Mouse (Mus musculus): ENCODE measurements around the gene Gng7. TPM values are rescaled to one million over a fixed set of nuclear protein-coding genes. Genes with fewer than 3 reads are reported as not detected.

The Gng7 gene
- total and polyA plus RNA-seq, 2 experiments from 2014 or later = 0.11 to 0.64 TPM

GRCm38 (mm10) chr10:80902273-80902940 is 112.3 kb downstream of the Gng7 start:
- H3K4me3 ChIP-seq (ENCODE audit: low read depth, low read length) = no peak overlapping the region
- WGBS = 93% methylated on average over 9 of the region's 9 CpGs
- H3K4me1 ChIP-seq (ENCODE audit: control insufficient read depth, insufficient read depth) = peaks cover 7% of the 10 kb centered on the region
- peaks cover 40% of the 10 kb centered on the region for H3K36me3 ChIP-seq (replicated peaks; ENCODE audit: control insufficient read depth, insufficient read depth, low read length)
- no peak for ATAC-seq (ENCODE audit: insufficient read depth, low read depth)
- no peak overlapping the region for H3K4me2 ChIP-seq (ENCODE audit: low read depth, low read length)
- no peak for DNase-seq (ENCODE audit: low spot score)
- no peak overlapping the region for H3K27ac ChIP-seq (ENCODE audit: low read depth)
- TF ChIP-seq CTCF (IDR thresholded peaks at IDR 0.05; ENCODE audit: low read depth) (no peak), EP300 (IDR thresholded peaks at IDR 0.05; ENCODE audit: low read depth) (no peak)
- no peaks in the 10 kb centered on the region for H3K9me3 ChIP-seq (replicated peaks; ENCODE audit: control insufficient read depth, low read length)
- H3K27me3 ChIP-seq (ENCODE audit: control insufficient read depth, insufficient read depth, low read length) = no peaks in the 10 kb centered on the region
- no peak overlapping the region for H3K9ac ChIP-seq (replicated peaks; ENCODE audit: low read depth, low read length)

GRCm38 (mm10) chr10:80901409-80902272 is 113.1 kb downstream of the Gng7 start:
- Histone ChIP-seq H3K27me3 (ENCODE audit: control insufficient read depth, insufficient read depth, low read length) (no peaks in the 10 kb centered on the region), H3K4me2 (ENCODE audit: low read depth, low read length) (peak overlapping the region; percentile 35; the same call in 1 of the 2 replicates), H3K36me3 (replicated peaks; ENCODE audit: control insufficient read depth, insufficient read depth, low read length) (peaks cover 36% of the 10 kb centered on the region), H3K27ac (ENCODE audit: low read depth) (peak overlapping the region; percentile 50), H3K4me1 (ENCODE audit: control insufficient read depth, insufficient read depth) (peaks cover 7% of the 10 kb centered on the region), H3K9ac (replicated peaks; ENCODE audit: low read depth, low read length) (no peak overlapping the region), H3K4me3 (ENCODE audit: low read depth, low read length) (no peak overlapping the region), H3K9me3 (replicated peaks; ENCODE audit: control insufficient read depth, low read length) (no peaks in the 10 kb centered on the region)
- no peak for DNase-seq (ENCODE audit: low spot score)
- 90% methylated on average over 19 of the region's 19 CpGs for WGBS
- TF ChIP-seq CTCF (IDR thresholded peaks at IDR 0.05; ENCODE audit: low read depth) (no peak), EP300 (IDR thresholded peaks at IDR 0.05; ENCODE audit: low read depth) (no peak)
- no peak for ATAC-seq (ENCODE audit: insufficient read depth, low read depth)

GRCm38 (mm10) chr10:80900318-80901247 is 114.2 kb downstream of the Gng7 start, which contains the start of gene Timm13:
Gene Timm13, minus strand, starts transcription at chr10:80900969.
- H3K9me3 ChIP-seq (replicated peaks; ENCODE audit: control insufficient read depth, low read length) = no peaks in the 10 kb centered on the region
- under 1% methylated on average over 72 of the region's 72 CpGs for WGBS
- peak within 1 kb of the TSS; percentile 75 for H3K9ac ChIP-seq (replicated peaks; ENCODE audit: low read depth, low read length)
- H3K4me3 ChIP-seq (ENCODE audit: low read depth, low read length) = peak within 1 kb of the TSS; percentile 90
- no peaks in the 10 kb centered on the region for H3K27me3 ChIP-seq (ENCODE audit: control insufficient read depth, insufficient read depth, low read length)
- peaks cover 33% of the 10 kb centered on the region for H3K36me3 ChIP-seq (replicated peaks; ENCODE audit: control insufficient read depth, insufficient read depth, low read length)
- peak within 1 kb of the TSS; percentile 64 for H3K27ac ChIP-seq (ENCODE audit: low read depth)
- ATAC-seq (ENCODE audit: insufficient read depth, low read depth) (peak; percentile 97), DNase-seq (ENCODE audit: low spot score) (peak; percentile 100)
- peak within 1 kb of the TSS; percentile 66 for H3K4me2 ChIP-seq (ENCODE audit: low read depth, low read length)
- peaks cover 7% of the 10 kb centered on the region for H3K4me1 ChIP-seq (ENCODE audit: control insufficient read depth, insufficient read depth)
- no peak for TF ChIP-seq CTCF (IDR thresholded peaks at IDR 0.05; ENCODE audit: low read depth)
- peak; percentile 93 for TF ChIP-seq EP300 (IDR thresholded peaks at IDR 0.05; ENCODE audit: low read depth)

GRCm38 (mm10) chr10:80899591-80900317 is 115.0 kb downstream of the Gng7 start:
- H3K27ac ChIP-seq (ENCODE audit: low read depth) = peak overlapping the region; percentile 64; the same call in 1 of the 2 replicates
- peaks cover 7% of the 10 kb centered on the region for H3K4me1 ChIP-seq (ENCODE audit: control insufficient read depth, insufficient read depth)
- peak overlapping the region; percentile 75 for H3K9ac ChIP-seq (replicated peaks; ENCODE audit: low read depth, low read length)
- DNase-seq (ENCODE audit: low spot score) (no peak), ATAC-seq (ENCODE audit: insufficient read depth, low read depth) (no peak)
- no peaks in the 10 kb centered on the region for H3K9me3 ChIP-seq (replicated peaks; ENCODE audit: control insufficient read depth, low read length)
- H3K4me2 ChIP-seq (ENCODE audit: low read depth, low read length) = peak overlapping the region; percentile 66
- no peak for TF ChIP-seq EP300 (IDR thresholded peaks at IDR 0.05; ENCODE audit: low read depth)
- no peak for TF ChIP-seq CTCF (IDR thresholded peaks at IDR 0.05; ENCODE audit: low read depth)
- no peaks in the 10 kb centered on the region for H3K27me3 ChIP-seq (ENCODE audit: control insufficient read depth, insufficient read depth, low read length)
- peak overlapping the region; percentile 90 for H3K4me3 ChIP-seq (ENCODE audit: low read depth, low read length)
- WGBS = 17% methylated on average over 25 of the region's 25 CpGs
- H3K36me3 ChIP-seq (replicated peaks; ENCODE audit: control insufficient read depth, insufficient read depth, low read length) = peaks cover 30% of the 10 kb centered on the region
